Mouse (Mus musculus) ES-CJ7 (cell line): ENCODE measurements at regions not wholly inside any gene's neighbourhood (a gene's known extent, or its start where the extent isn't known, plus 50 kb on each side); places are given as distances from the start of the nearest gene placed in this dataset.
A peak's percentile ranks its signal among the peaks of the same experiment; 100 is the strongest.

ENCODE experiments used
- DNase-seq: peaks from one replicate; pipeline ENCODE4 v3.0.0; 2011; ENCODE audit warnings: low read depth, low spot score

DNA sequence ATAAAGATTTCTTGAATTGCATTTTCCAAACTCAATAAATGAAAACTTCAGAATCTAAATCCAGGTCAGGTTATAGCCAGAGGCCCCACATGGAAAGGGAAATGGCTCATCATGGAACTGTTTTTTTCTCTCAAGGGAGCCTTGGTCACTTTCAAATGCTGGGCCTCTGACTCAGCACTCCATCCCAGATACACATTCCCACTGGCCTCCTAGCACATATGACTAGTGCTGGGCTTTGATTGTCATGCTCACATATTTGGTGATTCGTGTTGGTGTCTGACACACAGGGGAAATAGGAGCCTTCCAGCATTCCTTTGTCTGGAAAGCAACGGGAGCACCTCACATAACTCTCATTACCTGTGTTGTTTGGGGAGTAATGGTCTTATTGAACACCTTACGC, 183.5 kb upstream of the Il12b start:
- DNase-seq, result no peak

DNA sequence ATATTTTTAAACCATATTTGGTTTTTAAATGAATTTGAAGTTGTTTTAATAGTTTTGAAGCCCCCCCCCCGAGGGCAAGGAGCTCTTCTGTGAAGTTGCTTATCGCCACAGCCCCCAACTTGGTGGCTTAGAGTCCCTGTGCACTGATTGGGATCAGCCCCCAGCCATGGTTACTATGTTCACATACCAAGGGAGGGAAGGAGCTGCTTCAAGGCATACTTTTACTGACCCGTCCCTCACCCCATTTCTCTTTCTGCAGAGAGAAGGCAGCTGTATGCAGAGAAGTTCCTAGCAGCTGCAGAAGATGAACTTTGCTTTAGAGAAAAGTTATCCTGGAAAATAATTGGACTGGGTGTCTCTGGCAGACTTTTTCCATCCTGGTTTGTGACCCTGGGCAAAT, 179.9 kb upstream of the Il12b start:
- no peak for DNase-seq

DNA sequence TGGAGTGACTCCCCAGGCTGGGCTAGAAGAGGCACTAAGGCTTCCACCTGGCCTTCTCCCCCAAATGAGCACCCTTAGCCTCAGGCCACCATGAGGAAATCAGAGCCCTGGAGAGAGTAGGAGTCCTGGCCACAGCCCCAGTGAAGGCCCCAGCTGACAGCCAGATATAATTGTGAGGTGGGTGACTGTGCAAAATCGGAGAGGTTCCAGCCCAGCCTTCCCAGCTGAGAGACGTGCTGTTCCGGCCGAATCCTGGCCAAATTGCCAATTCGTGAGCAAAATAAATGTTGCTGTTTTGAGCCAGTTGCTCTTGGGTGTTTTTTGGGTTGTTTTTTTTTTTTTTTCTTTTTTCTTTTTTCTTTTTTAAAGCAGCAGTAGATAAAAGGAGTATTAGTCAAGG, 169.9 kb upstream of the Il12b start:
- DNase-seq, result no peak

GRCm38 (mm10) chr11:44235456-44235855, 164.4 kb upstream of the Il12b start:
- peak; percentile 58 for DNase-seq

- peak; percentile 88 for DNase-seq
These were observed 161.8 kb upstream of the Il12b start for GRCm38 (mm10) chr11:44238051-44238450.

- DNase-seq, result peak; percentile 18
These were observed 161.3 kb upstream of the Il12b start for GRCm38 (mm10) chr11:44238598-44238997.

- no peak for DNase-seq
These were observed 156.7 kb upstream of the Il12b start for GRCm38 (mm10) chr11:44243184-44243583.

DNA sequence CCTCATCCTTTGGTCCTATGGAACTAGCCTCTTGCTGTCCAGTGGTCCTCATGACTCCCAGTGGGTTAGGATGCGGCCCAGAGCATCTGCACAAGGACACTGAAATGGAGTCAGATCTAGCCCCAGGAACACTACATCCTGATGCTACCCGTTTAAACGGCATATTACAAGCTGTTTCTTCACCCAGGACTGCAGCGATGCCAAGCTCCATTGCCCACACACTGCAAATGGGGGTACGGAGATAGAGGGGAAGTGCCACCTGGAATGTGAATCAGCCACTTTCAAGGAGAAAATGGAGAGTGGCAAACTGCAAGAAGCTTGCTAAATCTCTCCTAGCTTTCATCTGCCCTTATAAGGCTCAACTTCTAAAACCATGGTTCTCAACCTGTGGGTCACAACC, 148.0 kb upstream of the Il12b start:
- no peak for DNase-seq

GRCm38 (mm10) chr11:44260376-44261111, 139.3 kb upstream of the Il12b start:
- DNase-seq, result no peak

DNA sequence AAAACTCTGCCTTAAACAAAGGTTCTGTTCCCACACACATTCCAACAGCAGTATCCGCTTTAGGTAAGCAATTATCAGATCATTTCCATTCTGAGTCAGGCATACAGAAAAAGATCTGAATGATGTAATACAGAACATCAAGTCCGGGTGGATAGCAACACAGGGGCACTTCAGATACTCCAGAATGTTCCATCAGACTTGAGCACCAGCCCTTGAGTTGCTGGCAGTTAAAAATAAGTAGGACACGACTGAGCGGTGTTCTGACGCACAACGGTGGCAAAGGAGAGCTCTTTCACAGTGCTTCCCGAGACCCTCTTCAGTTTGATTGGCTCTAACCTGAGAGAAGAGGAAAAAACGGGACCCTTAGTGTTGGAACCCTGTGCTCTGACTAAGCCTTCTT, 138.2 kb upstream of the Il12b start:
- DNase-seq, result no peak

DNA sequence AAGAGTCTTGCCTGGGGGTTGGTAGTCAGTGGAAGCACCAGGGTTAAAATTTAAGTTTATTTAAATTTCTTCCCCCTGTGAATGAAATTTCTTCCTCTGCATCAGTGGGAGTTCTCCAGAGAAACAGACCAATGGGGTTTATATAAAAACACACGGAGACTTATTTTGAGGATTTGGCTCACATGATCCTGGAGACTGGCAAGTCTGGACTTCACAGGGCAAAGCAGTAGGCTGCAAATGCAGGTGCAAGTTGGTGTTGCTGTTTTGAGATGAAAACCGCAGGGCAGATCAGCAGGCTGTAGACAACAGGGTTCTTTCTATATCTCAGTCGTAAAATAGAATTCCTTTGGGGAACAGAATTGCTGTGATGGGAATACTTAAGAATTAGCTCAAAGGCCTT, 137.3 kb upstream of the Il12b start:
- DNase-seq, result no peak

- DNase-seq, result no peak
These were observed 127.6 kb upstream of the Il12b start for GRCm38 (mm10) chr11:44272268-44272667.

DNA sequence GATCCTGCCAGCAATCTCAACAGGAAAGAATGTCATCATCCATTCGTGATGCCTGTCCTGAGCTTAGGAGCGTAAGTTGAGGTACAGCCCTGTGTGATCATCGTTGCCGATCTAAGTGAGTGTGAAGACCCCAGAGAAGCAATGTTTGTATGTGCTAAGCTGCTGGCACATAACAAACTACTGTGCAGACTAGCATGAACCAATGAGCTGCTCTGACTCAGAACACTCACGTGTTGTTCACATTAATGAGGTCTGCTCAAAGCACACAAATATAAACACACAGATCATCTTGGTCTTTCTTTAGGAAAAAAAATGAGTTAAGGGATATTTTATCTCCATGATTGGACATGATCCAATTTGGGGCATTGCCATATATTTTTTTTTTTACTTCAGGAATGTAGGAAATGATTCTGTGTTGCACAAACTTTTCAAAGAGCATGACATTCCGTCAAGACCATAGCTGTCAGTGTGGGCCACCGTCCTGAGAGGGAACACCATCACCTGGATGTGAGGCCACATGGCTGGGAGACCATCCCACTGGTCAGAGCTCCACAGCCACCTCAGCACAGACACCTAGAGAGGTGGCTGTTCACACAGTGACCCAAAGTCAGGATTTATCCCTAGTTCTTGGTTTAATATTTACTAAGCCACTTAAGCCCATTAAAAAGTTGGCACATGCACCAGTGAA, 121.2 kb upstream of the Il12b start:
- DNase-seq, result no peak

GRCm38 (mm10) chr11:44285961-44286360, 113.9 kb upstream of the Il12b start:
- DNase-seq, result no peak

DNA sequence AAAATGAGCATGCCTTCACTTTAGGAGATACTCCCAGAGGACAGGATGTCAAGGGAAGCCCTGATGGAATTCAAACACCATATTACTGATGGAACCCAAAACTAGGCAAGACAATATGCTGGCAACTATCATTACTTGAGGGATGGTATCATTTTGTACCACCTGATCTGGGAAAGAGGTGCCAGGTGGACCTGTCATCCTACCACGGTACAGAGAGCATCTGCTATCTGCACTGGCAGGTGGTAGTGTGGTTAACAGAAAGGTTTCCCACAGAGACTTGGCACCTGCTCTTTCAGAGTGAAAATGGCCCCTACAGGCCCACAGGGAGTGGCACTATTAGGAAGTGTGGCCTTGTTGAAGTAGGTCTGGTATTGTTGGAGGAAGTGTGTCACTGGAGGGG, 111.0 kb upstream of the Il12b start:
- no peak for DNase-seq

DNA sequence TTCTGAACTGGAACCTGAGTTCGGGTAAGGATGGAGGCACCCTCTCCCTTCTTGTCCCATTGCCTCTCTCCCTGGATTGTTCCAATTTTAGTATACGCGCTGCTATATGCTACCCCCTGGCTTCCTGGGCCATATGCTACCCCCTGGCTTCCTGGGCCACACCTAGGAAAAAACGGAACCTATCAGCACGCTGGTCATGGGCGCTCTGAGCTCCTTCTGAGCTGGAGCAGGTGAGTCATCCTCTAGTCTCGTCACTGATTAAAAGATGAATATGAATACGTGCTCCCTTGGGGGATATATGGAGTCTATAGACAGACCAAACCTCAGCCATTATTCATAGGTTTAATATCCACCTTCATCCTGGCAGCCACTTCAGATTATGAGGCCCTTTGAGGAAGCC, 96.1 kb upstream of the Il12b start:
- no peak for DNase-seq

DNA sequence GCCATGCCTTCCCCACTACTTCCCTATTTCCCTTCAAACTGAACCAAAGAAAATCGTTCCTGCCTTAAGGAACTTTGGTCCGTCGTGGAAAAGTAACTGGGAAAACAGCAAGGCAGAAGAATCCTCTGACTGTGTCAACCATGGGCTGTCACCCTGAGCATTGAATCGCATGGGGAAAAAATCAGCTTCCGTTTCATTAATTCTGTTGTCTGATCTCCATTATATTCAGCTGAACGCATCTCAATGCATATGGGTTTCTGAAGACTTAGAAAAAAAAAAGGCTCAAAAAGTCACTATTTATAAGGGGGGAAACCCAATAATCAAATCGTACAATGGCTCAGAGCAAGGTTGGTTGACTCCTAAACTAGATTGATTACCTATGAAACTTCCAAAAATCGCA, 83.8 kb upstream of the Il12b start:
- no peak for DNase-seq

DNA sequence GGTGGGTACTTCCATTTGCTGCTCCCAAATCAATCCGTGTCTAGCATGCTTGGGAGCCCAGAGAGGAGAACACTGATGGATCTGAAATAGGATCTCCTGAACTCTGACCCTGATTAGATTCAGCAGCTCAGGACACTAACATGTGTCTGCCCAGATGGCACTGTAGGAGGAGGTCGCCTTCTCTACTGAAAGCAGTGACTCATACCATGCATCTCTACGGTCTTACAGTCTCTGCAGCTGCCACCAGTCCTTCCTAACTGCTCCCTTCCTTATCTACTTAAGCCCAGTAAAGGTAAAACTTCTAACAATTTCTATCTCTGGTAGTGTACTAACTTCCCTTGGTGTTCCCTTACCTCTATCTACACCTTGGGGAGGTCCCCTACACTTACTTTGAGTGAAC, 80.7 kb upstream of the Il12b start:
- DNase-seq, result no peak

GRCm38 (mm10) chr11:44323314-44323713, 76.5 kb upstream of the Il12b start:
- DNase-seq, result no peak

GRCm38 (mm10) chr11:44325066-44325465, 74.8 kb upstream of the Il12b start:
- DNase-seq, result no peak

- DNase-seq, result no peak
These were observed 74.3 kb upstream of the Il12b start for GRCm38 (mm10) chr11:44325525-44325924.

DNA sequence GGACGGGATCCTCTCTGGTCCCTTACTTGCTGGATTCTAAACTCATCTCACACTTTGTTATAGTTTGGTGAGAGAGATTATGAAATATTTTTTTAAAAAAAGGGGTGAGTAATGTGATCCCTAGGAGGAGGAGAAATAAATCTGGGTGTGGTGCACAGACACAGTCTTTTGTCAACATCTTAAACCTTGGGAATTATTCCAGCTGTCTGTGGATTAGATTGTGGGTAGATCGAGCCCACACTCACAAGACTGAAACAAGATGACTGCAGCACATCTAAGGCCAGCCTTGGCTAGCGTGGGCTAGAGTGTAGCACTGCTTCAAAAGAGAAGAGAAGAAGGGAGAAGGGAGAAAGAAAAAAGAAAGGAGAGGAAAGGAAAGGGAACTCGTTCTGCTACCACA, 70.4 kb upstream of the Il12b start:
- no peak for DNase-seq

DNA sequence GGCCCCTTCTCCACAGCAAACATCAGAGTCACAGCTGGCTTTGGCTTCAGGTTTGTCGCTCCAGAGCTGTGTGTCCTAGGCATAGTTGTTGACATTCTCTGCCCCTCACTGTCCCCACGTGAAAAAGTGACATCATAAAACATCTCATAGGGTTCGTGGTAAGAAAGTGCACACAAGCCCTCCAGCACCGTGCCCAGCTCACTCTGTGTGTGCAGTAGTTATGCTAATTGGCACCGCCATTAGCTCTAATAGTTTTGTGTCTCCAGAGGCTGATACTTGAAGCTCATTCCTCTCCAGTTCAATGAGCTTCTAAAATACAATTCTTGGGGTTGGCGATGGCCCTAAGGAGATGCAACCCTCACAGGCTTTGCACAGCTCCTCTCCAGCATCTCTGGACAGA, 69.4 kb upstream of the Il12b start:
- DNase-seq, result no peak
